8 mouse cellular contexts compared by ENCODE assay signal in genomic region chr12:87413179-87413790, GRCm38 (mm10). TPM values are rescaled to one million over a fixed set of nuclear protein-coding genes. Genes with fewer than 3 reads are reported as not detected.
DNase-seq lines count a peak whose midpoint lies in the region; ATAC-seq lines count a peak whose summit lies in the region.

No protein-coding gene starts in this region.

- WGBS in forebrain, embryonic 16.5 days, result 20% methylated on average over 4 of the region's 4 CpGs
- 24% methylated on average over 4 of the region's 4 CpGs for WGBS in hindbrain, embryonic 15.5 days

- no peak overlapping the region for H3K4me2 ChIP-seq in forebrain, embryonic 16.5 days (ENCODE audit: low read length)
- H3K4me2 ChIP-seq in hindbrain, embryonic 15.5 days, result no peak overlapping the region

- H3K9ac ChIP-seq in forebrain, embryonic 16.5 days (replicated peaks; ENCODE audit: low read depth, low read length), result no peak overlapping the region
- no peak overlapping the region for H3K9ac ChIP-seq in hindbrain, embryonic 15.5 days

- DNase-seq in Muller cell, postnatal 12 days (ENCODE audit: inconsistent ontology term), result peak; percentile 31
- DNase-seq in cerebellum, adult 11-12 months, result peak; percentile 20
- peak; percentile 41 for DNase-seq in left cerebral cortex, adult 11 months (ENCODE audit: low spot score)
- peak; percentile 83 for DNase-seq in retina, postnatal 1 day
- peak; percentile 18 for DNase-seq in urinary bladder, postnatal 10 days (ENCODE audit: low spot score)

- H3K9me3 ChIP-seq in forebrain, embryonic 16.5 days (ENCODE audit: control insufficient read depth, low read length), result no peaks in the 10 kb centered on the region
- H3K9me3 ChIP-seq in hindbrain, embryonic 15.5 days, result no peaks in the 10 kb centered on the region

- H3K27me3 ChIP-seq in forebrain, embryonic 16.5 days (replicated peaks; ENCODE audit: control insufficient read depth, insufficient read depth, low read length), result no peaks in the 10 kb centered on the region
- no peaks in the 10 kb centered on the region for H3K27me3 ChIP-seq in hindbrain, embryonic 15.5 days

- no peaks in the 10 kb centered on the region for H3K4me1 ChIP-seq in forebrain, embryonic 16.5 days (replicated peaks; ENCODE audit: control insufficient read depth, insufficient read depth, low read length)
- 0 out of 2 replicates have a peak, but pooled peaks cover 2% of the 10 kb centered on the region for H3K4me1 ChIP-seq in hindbrain, embryonic 15.5 days (replicated peaks)

- H3K27ac ChIP-seq in forebrain, embryonic 16.5 days (ENCODE audit: low read length), result no peak overlapping the region
- no peak overlapping the region for H3K27ac ChIP-seq in hindbrain, embryonic 15.5 days (replicated peaks)

- H3K4me3 ChIP-seq in forebrain, embryonic 16.5 days (replicated peaks; ENCODE audit: low read length), result no peak overlapping the region
- no peak overlapping the region for H3K4me3 ChIP-seq in hindbrain, embryonic 15.5 days

- peak; percentile 63 for ATAC-seq in forebrain, embryonic 16.5 days
- peak; percentile 65 for ATAC-seq in hindbrain, embryonic 15.5 days (ENCODE audit: low FRiP score, low read depth)
- ATAC-seq in megakaryocyte, adult 5-6 weeks (ENCODE audit: poor library complexity, severe bottlenecking), result peak; percentile 85

- H3K36me3 ChIP-seq in forebrain, embryonic 16.5 days (ENCODE audit: control insufficient read depth, insufficient read depth), result no peaks in the 10 kb centered on the region
- no peaks in the 10 kb centered on the region for H3K36me3 ChIP-seq in hindbrain, embryonic 15.5 days

RNA-seq across cellular contexts. Expression of gene Sptlc2, which starts 25.1 kb away (rescaled TPM):
- polyA plus RNA-seq in forebrain, embryonic 16.5 days (2015; fragmentation: Nextera tagmentation; extraction: Ambion mirVana), result 60.6 and 67.6 TPM in 2 replicates
- polyA plus RNA-seq in hindbrain, embryonic 15.5 days (2015; fragmentation: Nextera tagmentation; extraction: Ambion mirVana), result 57.6 and 63.6 TPM in 2 replicates
- 210 and 245 TPM in 2 replicates for total RNA-seq in megakaryocyte, adult 5-6 weeks (2015)
- total RNA-seq in megakaryocyte, adult 5-6 weeks (2017), result 168 and 181 TPM in 2 replicates

RNA-seq across cellular contexts. Expression of gene Slirp, which starts 30.4 kb away (rescaled TPM):
- 211 and 233 TPM in 2 replicates for polyA plus RNA-seq in forebrain, embryonic 16.5 days (2015; fragmentation: Nextera tagmentation; extraction: Ambion mirVana)
- polyA plus RNA-seq in hindbrain, embryonic 15.5 days (2015; fragmentation: Nextera tagmentation; extraction: Ambion mirVana), result 242 and 258 TPM in 2 replicates
- 74.3 and 85.7 TPM in 2 replicates for total RNA-seq in megakaryocyte, adult 5-6 weeks (2015)
- 34.3 and 64.3 TPM in 2 replicates for total RNA-seq in megakaryocyte, adult 5-6 weeks (2017)

RNA-seq across cellular contexts. Expression of gene Alkbh1, which starts 30.5 kb away (rescaled TPM):
- polyA plus RNA-seq in forebrain, embryonic 16.5 days (2015; fragmentation: Nextera tagmentation; extraction: Ambion mirVana), result 42.3 and 47.1 TPM in 2 replicates
- polyA plus RNA-seq in hindbrain, embryonic 15.5 days (2015; fragmentation: Nextera tagmentation; extraction: Ambion mirVana), result 36.6 and 37.5 TPM in 2 replicates
- total RNA-seq in megakaryocyte, adult 5-6 weeks (2015), result 17.7 and 19.5 TPM in 2 replicates
- total RNA-seq in megakaryocyte, adult 5-6 weeks (2017), result 25.6 and 32.2 TPM in 2 replicates

RNA-seq across cellular contexts. Expression of gene Snw1, which starts 58.8 kb away (rescaled TPM):
- polyA plus RNA-seq in forebrain, embryonic 16.5 days (2015; fragmentation: Nextera tagmentation; extraction: Ambion mirVana), result 116 and 131 TPM in 2 replicates
- polyA plus RNA-seq in hindbrain, embryonic 15.5 days (2015; fragmentation: Nextera tagmentation; extraction: Ambion mirVana), result 93.4 and 103 TPM in 2 replicates
- total RNA-seq in megakaryocyte, adult 5-6 weeks (2015), result 38.4 and 38.9 TPM in 2 replicates
- total RNA-seq in megakaryocyte, adult 5-6 weeks (2017), result 124 and 141 TPM in 2 replicates

Comparison
In these comparisons a context has a peak if more than half of its experiments do, and no peak if none do; other contexts are left out.
1. DNase-seq: peak in every context shown above with its lines; median percentile 83 in retina, postnatal 1 day; 41 in left cerebral cortex, adult 11 months; 31 in Muller cell, postnatal 12 days; 20 in cerebellum, adult 11-12 months; 18 in urinary bladder, postnatal 10 days.